Mouse (Mus musculus) gastrocnemius, adult 2 months (tissue): Measurements from ENCODE around the gene Cfb. TPM values are rescaled to one million over a fixed set of nuclear protein-coding genes. Genes with fewer than 3 reads are reported as not detected.
A peak's percentile ranks its signal among the peaks of the same experiment; 100 is the strongest.

Source experiments
- DNase-seq: peaks from one replicate; pipeline ENCODE4 v3.0.0; 2022
- H3K27ac ChIP-seq: fragments of 200-600 bp; 2 replicates; pipeline ENCODE4 v1.8.1; 2022; ENCODE audit warnings: mild to moderate bottlenecking
- H3K4me3 ChIP-seq: fragments of 200-600 bp; 2 replicates; pipeline ENCODE4 v1.8.1; 2022; ENCODE audit warnings: mild to moderate bottlenecking, moderate library complexity
- CTCF ChIP-seq: fragments of 200-600 bp; IDR thresholded peaks from 2 replicates; pipeline ENCODE4 v1.8.1; 2022; ENCODE audit warnings: antibody characterized with exemption, mild to moderate bottlenecking, moderate library complexity
- intact Hi-C: fragments of 180-260 bp; cut with DNase I; formaldehyde crosslinking; loops from one replicate; pipeline ENCODE4 v1.15.1; 2025
- total RNA-seq, 2 experiments: library from RNA; stranded (reverse); gene quantifications; 2 replicates each; pipeline ENCODE4 v1.2.3; 2021

Cfb gene
- total RNA-seq, 2 experiments from 2014 or later, result 1.9 to 2.0 TPM

DNA sequence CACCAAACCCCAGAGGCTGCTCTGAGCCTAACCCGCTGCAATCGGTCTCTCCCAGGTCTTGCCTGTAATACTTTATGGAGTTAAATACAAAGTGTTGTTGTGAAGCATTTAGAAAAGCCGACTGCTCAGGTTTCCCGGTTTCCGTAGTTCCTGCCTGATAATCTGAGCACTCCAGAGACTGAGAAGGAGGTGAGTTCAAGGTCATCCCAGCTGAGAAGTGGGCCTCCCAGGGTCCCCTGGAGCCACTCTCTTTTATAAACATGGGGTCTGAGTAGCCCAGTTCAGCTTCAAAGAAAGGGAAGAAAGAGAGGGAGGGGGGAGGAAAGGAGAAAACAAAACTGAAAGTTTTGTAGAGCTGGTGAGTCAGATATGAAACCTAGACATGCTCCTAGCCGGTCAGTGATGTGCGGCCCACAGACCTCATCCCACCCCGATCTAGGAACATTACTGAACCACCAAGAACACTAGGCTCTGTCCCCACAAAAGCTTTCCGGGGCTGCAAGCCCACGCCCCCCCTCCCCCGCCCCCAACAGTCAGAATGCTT, 17.1 kb upstream of the Cfb start, which contains the start of gene Zbtb12:
Gene Zbtb12, plus strand, starts transcription at position 148 of the 544 bp plus-strand sequence.
- no peak for DNase-seq
- no peak within 1 kb of the TSS; the same call in 1 of the 2 replicates for H3K27ac ChIP-seq
- no peak for TF ChIP-seq CTCF
- H3K4me3 ChIP-seq, result peak within 1 kb of the TSS; percentile 29; the same call in 1 of the 2 replicates
- intact Hi-C loops, result no loop called here

DNA sequence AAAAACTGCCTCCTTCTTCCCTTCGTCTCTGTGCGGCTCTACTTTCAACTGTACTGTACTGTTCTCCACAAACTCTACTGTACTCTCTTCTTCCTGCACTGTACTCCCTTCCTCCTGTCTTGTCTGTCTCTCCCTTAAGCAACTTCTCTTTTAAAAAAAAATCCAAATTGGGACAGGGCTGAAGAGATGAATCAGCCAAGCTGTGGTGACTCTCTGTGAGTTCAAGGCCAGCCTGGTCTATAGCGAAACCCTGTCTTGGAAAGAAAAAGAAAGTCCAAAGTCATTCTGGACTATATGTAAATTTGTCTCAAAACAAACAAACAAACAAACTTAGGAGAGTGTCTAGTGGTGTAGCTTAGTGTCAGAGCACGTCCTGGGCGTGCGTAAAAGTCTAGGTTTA, 12.0 kb upstream of the Cfb start:
- TF ChIP-seq CTCF, result no peak
- intact Hi-C loops, result no loop called here
- no peak for DNase-seq
- no peak overlapping the region for H3K4me3 ChIP-seq
- no peak overlapping the region for H3K27ac ChIP-seq

- H3K27ac ChIP-seq, result no peak overlapping the region
- intact Hi-C loops, result no loop called here
- no peak for TF ChIP-seq CTCF
- H3K4me3 ChIP-seq, result no peak overlapping the region
- DNase-seq, result no peak
Observed at GRCm38 (mm10) chr17:34865981-34866380, 3.7 kb upstream of the Cfb start.

GRCm38 (mm10) chr17:34861704-34862415, 458 bp downstream of the Cfb start:
- no peak for TF ChIP-seq CTCF
- peak; percentile 58 for DNase-seq
- peak overlapping the region; percentile 19; the same call in 1 of the 2 replicates for H3K4me3 ChIP-seq
- intact Hi-C loops, result no loop called here
- 0 out of 2 replicates have a peak overlapping the region, but pooled peaks have one; percentile 13 for H3K27ac ChIP-seq

DNA sequence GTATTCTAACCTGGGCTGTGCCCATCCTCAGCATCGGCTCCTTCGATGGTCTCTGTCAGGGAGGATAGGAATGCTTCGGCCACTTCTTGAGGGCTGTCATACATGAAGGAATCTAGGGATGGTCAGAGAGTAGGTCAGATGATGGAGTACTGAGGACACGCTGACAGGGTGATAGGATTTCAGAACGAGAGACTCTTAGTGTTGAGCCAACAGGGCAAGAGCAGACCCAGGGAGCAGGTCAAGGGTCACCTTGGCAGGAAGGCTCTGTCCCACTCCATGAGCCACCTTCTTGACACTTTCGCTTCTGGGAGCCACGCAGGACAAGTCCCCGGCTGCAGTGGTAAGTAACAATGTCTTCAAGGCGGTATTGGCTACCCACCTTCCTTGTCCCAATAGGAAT, 1.8 kb downstream of the Cfb start:
- no peak overlapping the region for H3K27ac ChIP-seq
- TF ChIP-seq CTCF, result no peak
- no peak overlapping the region for H3K4me3 ChIP-seq
- intact Hi-C loops, result no loop called here
- DNase-seq, result no peak

- TF ChIP-seq CTCF, result no peak
- DNase-seq, result no peak
- no peak overlapping the region for H3K4me3 ChIP-seq
- H3K27ac ChIP-seq, result no peak overlapping the region
- intact Hi-C loops, result no loop called here
Observed at GRCm38 (mm10) chr17:34858670-34859069, 3.6 kb downstream of the Cfb start.

DNA sequence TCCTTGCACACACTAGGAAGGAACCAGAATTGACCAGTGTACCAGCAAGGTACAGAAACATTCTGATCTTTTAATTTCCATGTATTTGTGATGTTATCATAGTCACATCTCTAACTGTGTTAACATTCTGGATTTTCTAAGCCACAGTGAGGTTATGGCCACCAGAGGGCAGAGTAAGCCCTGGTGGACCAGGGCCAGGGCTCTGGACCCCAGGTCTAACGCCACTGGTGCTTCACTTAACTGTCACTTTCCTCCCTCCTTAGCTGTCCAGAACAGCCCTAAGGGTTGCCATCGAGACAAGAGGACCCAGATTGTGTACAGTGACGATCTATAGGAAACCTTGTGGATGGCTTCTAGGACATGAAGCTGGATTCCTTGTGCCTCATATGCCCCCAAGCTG, 6.5 kb downstream of the Cfb start:
- Histone ChIP-seq H3K27ac (no peak overlapping the region), H3K4me3 (no peak overlapping the region)
- DNase-seq, result peak; percentile 62
- intact Hi-C loops, result loop anchor here (1.0 to 2.0 kb wide), 2 partner anchors 56 to 129 kb away; no protein-coding TSS in a partner anchor
- peak; percentile 90 for TF ChIP-seq CTCF

- TF ChIP-seq CTCF, result no peak
- Histone ChIP-seq H3K4me3 (no peak overlapping the region), H3K27ac (no peak overlapping the region)
- no peak for DNase-seq
- intact Hi-C loops, result loop anchor here (1.0 to 2.0 kb wide), 2 partner anchors 58 to 130 kb away; no protein-coding TSS in a partner anchor
Observed at GRCm38 (mm10) chr17:34854761-34855160, 7.6 kb downstream of the Cfb start.

- intact Hi-C loops, result no loop called here
- H3K4me3 ChIP-seq, result no peak overlapping the region
- TF ChIP-seq CTCF, result no peak
Observed at GRCm38 (mm10) chr17:34853511-34853910, 8.8 kb downstream of the Cfb start.

GRCm38 (mm10) chr17:34850517-34851125, 11.7 kb downstream of the Cfb start:
- no peak for TF ChIP-seq CTCF
- intact Hi-C loops, result loop anchor here (2.0 kb wide), 1 partner anchor 44 kb away; no protein-coding TSS in a partner anchor
- Histone ChIP-seq H3K4me3 (peak overlapping the region; percentile 85), H3K27ac (peak overlapping the region; percentile 87)
- DNase-seq, result no peak

More at GRCm38 (mm10) chr17:34853511-34853910, 8.8 kb downstream of the Cfb start:
- no peak overlapping the region for H3K27ac ChIP-seq
- DNase-seq, result no peak

DNA sequence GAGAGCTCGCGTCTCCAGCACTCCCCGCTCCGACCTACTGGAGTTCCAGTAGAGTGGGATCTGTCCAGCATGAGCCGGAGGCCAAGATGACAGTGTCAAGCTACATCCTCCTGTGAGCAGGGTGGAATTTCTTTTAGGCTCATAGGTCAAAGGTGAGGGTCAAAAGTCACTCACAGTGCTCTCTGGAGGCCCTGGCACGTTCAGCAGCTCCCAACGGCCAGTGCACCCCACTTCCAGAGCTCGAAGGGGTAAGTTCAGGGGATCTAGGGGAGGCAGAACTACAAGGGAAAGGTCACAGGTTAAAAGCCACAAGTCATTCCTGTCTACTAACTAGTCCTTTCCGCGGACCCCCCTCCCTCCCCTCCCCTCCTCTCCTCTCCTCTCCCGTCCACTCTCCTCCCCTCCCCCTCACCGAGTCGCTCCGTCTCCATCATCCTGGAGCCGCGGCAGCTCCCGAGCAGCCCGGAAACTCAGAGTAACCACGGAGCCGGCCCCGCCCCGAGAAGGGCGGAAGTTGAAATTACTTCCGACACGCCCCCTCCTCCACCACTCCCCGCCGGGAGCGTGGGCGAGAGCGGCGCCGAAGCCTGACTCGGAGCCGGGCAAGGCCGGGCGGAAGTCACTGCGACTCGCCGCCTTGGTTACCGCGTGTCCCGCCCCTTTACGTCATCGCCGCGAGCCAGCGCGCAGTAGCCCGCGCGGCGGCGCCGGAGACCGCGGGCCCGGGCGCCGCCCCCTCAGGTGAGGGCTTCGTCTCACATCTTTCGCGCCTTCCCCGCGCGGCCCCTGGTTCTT, 12.4 kb downstream of the Cfb start, which contains the start of the genes Skiv2l and Nelfe:
Gene Skiv2l, minus strand, starts transcription at position 489 of the 795 bp plus-strand sequence.
Gene Nelfe, plus strand, starts transcription at position 670 of the 795 bp plus-strand sequence.
- TF ChIP-seq CTCF, result peak; percentile 39
- Histone ChIP-seq H3K4me3 (peak within 1 kb of the TSS; percentile 85), H3K27ac (peak within 1 kb of the TSS; percentile 89)
- DNase-seq, result peak; percentile 99
- intact Hi-C loops, result loop anchor here (2.0 kb wide), 1 partner anchor 45 kb away; no protein-coding TSS in a partner anchor

- DNase-seq, result no peak
- intact Hi-C loops, result no loop called here
Observed at GRCm38 (mm10) chr17:34847615-34848014, 14.7 kb downstream of the Cfb start.

More at GRCm38 (mm10) chr17:34847615-34848014, 14.7 kb downstream of the Cfb start:
- Histone ChIP-seq H3K27ac (no peak overlapping the region), H3K4me3 (no peak overlapping the region)
- TF ChIP-seq CTCF, result no peak
